Mouse (Mus musculus) C2C12 (cell line): ENCODE data around the gene Gabpb1. TPM values are rescaled to one million over a fixed set of nuclear protein-coding genes. Genes with fewer than 3 reads are reported as not detected.

ENCODE experiments used
- H3K27me3 ChIP-seq: one replicate; pipeline ENCODE4 v1.6.1; 2011; ENCODE audit not compliant: control insufficient read depth, insufficient read depth, insufficient read length
- H3K36me3 ChIP-seq: one replicate; pipeline ENCODE4 v1.6.1; 2011; ENCODE audit not compliant: control insufficient read depth, insufficient read depth
- H3K4me3 ChIP-seq: one replicate; pipeline ENCODE4 v1.5.1; 2011; ENCODE audit warnings: mild to moderate bottlenecking, control low read depth; ENCODE audit not compliant: poor library complexity, insufficient read depth, severe bottlenecking
- H3K79me2 ChIP-seq: one replicate; pipeline ENCODE4 v1.6.1; 2011; ENCODE audit not compliant: control insufficient read depth, insufficient read depth
- H3K79me3 ChIP-seq: one replicate; pipeline ENCODE4 v1.6.1; 2011; ENCODE audit warnings: low read depth, control low read depth
- H3ac ChIP-seq: one replicate; pipeline ENCODE3; 2011; ENCODE audit warnings: low read depth; ENCODE audit not compliant: control insufficient read depth, insufficient read length
- CEBPB ChIP-seq: IDR thresholded peaks from one replicate; pipeline ENCODE4 v1.6.1; 2011; ENCODE audit warnings: low read depth, mild to moderate bottlenecking, control low read depth, moderate library complexity
- CTCF ChIP-seq: IDR thresholded peaks from one replicate; pipeline ENCODE4 v1.5.1; 2011; ENCODE audit not compliant: control insufficient read depth, insufficient read depth, insufficient read length
- FOSL1 ChIP-seq: IDR thresholded peaks from one replicate; pipeline ENCODE4 v1.8.0; 2011; ENCODE audit warnings: mild to moderate bottlenecking, low read length; ENCODE audit not compliant: poor library complexity, insufficient read depth, severe bottlenecking
- MAX ChIP-seq: IDR thresholded peaks from one replicate; pipeline ENCODE4 v1.6.1; 2011; ENCODE audit warnings: mild to moderate bottlenecking, control low read depth
- MYOD1 ChIP-seq: IDR thresholded peaks from one replicate; pipeline ENCODE4 v1.6.1; 2011; ENCODE audit warnings: low read depth; ENCODE audit not compliant: control insufficient read depth, insufficient read length
- MYOG ChIP-seq: IDR thresholded peaks from one replicate; pipeline ENCODE4 v1.6.1; 2011; ENCODE audit not compliant: control insufficient read depth, insufficient read length; ENCODE audit errors: extremely low read depth
- USF1 ChIP-seq: IDR thresholded peaks from one replicate; pipeline ENCODE4 v1.6.1; 2011; ENCODE audit warnings: low read depth, mild to moderate bottlenecking, control low read depth, moderate library complexity
- polyA plus RNA-seq: library from polyadenylated mRNA; unstranded; fragments of >200 nt; fragmentation: generic; extraction: Trizol; gene quantifications from one replicate; pipeline ENCODE4 v1.2.1, GENCODE M21; 2012; ENCODE audit warnings: missing spikeins

Gene Gabpb1
- polyA plus RNA-seq, 1 experiment = 13.5 TPM

GRCm38 (mm10) chr2:126593831-126594610 is 82.1 kb downstream of the Gabpb1 start:
- Histone ChIP-seq H3K36me3 (no peaks in the 10 kb centered on the region), H3K79me2 (no peaks in the 10 kb centered on the region), H3K79me3 (no peaks in the 10 kb centered on the region), H3ac (no peak overlapping the region), H3K4me3 (no peak overlapping the region), H3K27me3 (no peaks in the 10 kb centered on the region)
- TF ChIP-seq MYOG = no peak
- no peak for TF ChIP-seq MAX
- TF ChIP-seq CEBPB = no peak
- TF ChIP-seq MYOD1 = no peak
- no peak for TF ChIP-seq CTCF
- TF ChIP-seq FOSL1 = no peak
- TF ChIP-seq USF1 = no peak

- no peaks in the 10 kb centered on the region for H3K36me3 ChIP-seq
- H3K4me3 ChIP-seq = no peak overlapping the region
- H3K79me2 ChIP-seq = no peaks in the 10 kb centered on the region
- H3K79me3 ChIP-seq = no peaks in the 10 kb centered on the region
- H3ac ChIP-seq = no peak overlapping the region
- no peaks in the 10 kb centered on the region for H3K27me3 ChIP-seq
- TF ChIP-seq USF1 (no peak), CTCF (no peak), MYOG (no peak), CEBPB (no peak), FOSL1 (no peak), MAX (no peak), MYOD1 (no peak)
These were observed 84.8 kb downstream of the Gabpb1 start for GRCm38 (mm10) chr2:126591304-126591703.

- TF ChIP-seq MAX (no peak), FOSL1 (no peak), MYOG (no peak), CEBPB (no peak), CTCF (no peak), USF1 (no peak)
- Histone ChIP-seq H3K79me2 (no peaks in the 10 kb centered on the region), H3K36me3 (no peaks in the 10 kb centered on the region), H3K79me3 (no peaks in the 10 kb centered on the region), H3K27me3 (no peaks in the 10 kb centered on the region), H3ac (no peak overlapping the region), H3K4me3 (no peak overlapping the region)
These were observed 88.7 kb downstream of the Gabpb1 start for GRCm38 (mm10) chr2:126587468-126587867.

GRCm38 (mm10) chr2:126584621-126585369 is 91.3 kb downstream of the Gabpb1 start:
- Histone ChIP-seq H3K79me2 (no peaks in the 10 kb centered on the region), H3K4me3 (no peak overlapping the region), H3K79me3 (no peaks in the 10 kb centered on the region), H3K27me3 (no peaks in the 10 kb centered on the region), H3ac (no peak overlapping the region), H3K36me3 (no peaks in the 10 kb centered on the region)
- TF ChIP-seq FOSL1 = no peak
- TF ChIP-seq MAX = no peak
- TF ChIP-seq CEBPB = no peak
- TF ChIP-seq MYOD1 = no peak
- TF ChIP-seq CTCF = no peak
- TF ChIP-seq USF1 = no peak
- no peak for TF ChIP-seq MYOG

- Histone ChIP-seq H3ac (no peak overlapping the region), H3K79me3 (no peaks in the 10 kb centered on the region), H3K79me2 (no peaks in the 10 kb centered on the region), H3K36me3 (no peaks in the 10 kb centered on the region), H3K27me3 (no peaks in the 10 kb centered on the region), H3K4me3 (no peak overlapping the region)
- TF ChIP-seq MYOD1 = no peak
- no peak for TF ChIP-seq MYOG
- TF ChIP-seq CTCF = no peak
- no peak for TF ChIP-seq FOSL1
- TF ChIP-seq CEBPB = no peak
- no peak for TF ChIP-seq MAX
- no peak for TF ChIP-seq USF1
These were observed 92.2 kb downstream of the Gabpb1 start for GRCm38 (mm10) chr2:126583960-126584359.

GRCm38 (mm10) chr2:126579282-126579681 is 96.9 kb downstream of the Gabpb1 start:
- no peak for TF ChIP-seq MAX
- no peaks in the 10 kb centered on the region for H3K27me3 ChIP-seq
- no peak overlapping the region for H3ac ChIP-seq
- no peaks in the 10 kb centered on the region for H3K36me3 ChIP-seq
- no peak overlapping the region for H3K4me3 ChIP-seq
- H3K79me3 ChIP-seq = no peaks in the 10 kb centered on the region
- no peaks in the 10 kb centered on the region for H3K79me2 ChIP-seq

Other genes with a start within 250 kb of the Gabpb1 start
- 0.06 TPM for gene Atp8b4, start 175.7 kb downstream of the Gabpb1 start, polyA plus RNA-seq
- gene Slc27a2, start 123.9 kb downstream of the Gabpb1 start, polyA plus RNA-seq = not detected
- 0.13 TPM for gene Hdc, start 57.0 kb downstream of the Gabpb1 start, polyA plus RNA-seq
- gene Usp8, start 31.0 kb upstream of the Gabpb1 start, polyA plus RNA-seq = 13.8 TPM
- 0.78 TPM for gene Usp50, start 107.1 kb upstream of the Gabpb1 start, polyA plus RNA-seq
- 6.1 TPM for gene Trpm7, start 199.9 kb upstream of the Gabpb1 start, polyA plus RNA-seq